Mouse (Mus musculus) heart, embryonic 14.5 days (tissue): Measurements from ENCODE around the gene Prrc2c. TPM values are rescaled to one million over a fixed set of nuclear protein-coding genes. Genes with fewer than 3 reads are reported as not detected.

ENCODE experiments used
- ATAC-seq: fragments of 200-750 bp; cut with Nextera tagmentation; 2 replicates; pipeline ENCODE4 v1.8.0; 2017; ENCODE audit warnings: low read depth, moderate TSS enrichment; ENCODE audit not compliant: insufficient number of reproducible peaks, insufficient read depth, low FRiP score
- H3K27ac ChIP-seq, 2 experiments: fragments of 200-500 bp in 1 of 2; fragments of 300-500 bp in 1 of 2; sonication (generic) in 1 of 2; replicated peaks in 1 of 2; 2 replicates each; pipeline ENCODE4 v1.5.1; 2012 to 2014; ENCODE audit warnings: low read depth in 2 of 2, low read length in 2 of 2, control low read depth in 1 of 2, mild to moderate bottlenecking in 1 of 2, mixed read lengths in 1 of 2; ENCODE audit not compliant: control insufficient read depth in 1 of 2, insufficient read depth in 1 of 2
- H3K27me3 ChIP-seq: fragments of 300-500 bp; sonication (generic); 2 replicates; pipeline ENCODE4 v1.6.1; 2014; ENCODE audit warnings: mild to moderate bottlenecking, low read length, control low read depth; ENCODE audit not compliant: control insufficient read depth, insufficient read depth
- H3K36me3 ChIP-seq: fragments of 300-500 bp; sonication (generic); 2 replicates; pipeline ENCODE4 v1.6.1; 2014; ENCODE audit warnings: mild to moderate bottlenecking, control low read depth, low read length, mixed read lengths; ENCODE audit not compliant: control insufficient read depth, insufficient read depth
- H3K4me1 ChIP-seq, 2 experiments: fragments of 200-500 bp in 1 of 2; fragments of 300-500 bp in 1 of 2; sonication (generic) in 1 of 2; 2 replicates each; pipeline ENCODE4 v1.6.1; 2012 to 2014; ENCODE audit warnings: low read length in 2 of 2, control low read depth in 1 of 2, mixed read lengths in 1 of 2; ENCODE audit not compliant: control insufficient read depth in 2 of 2, insufficient read depth in 2 of 2
- H3K4me2 ChIP-seq: fragments of 300-500 bp; sonication (generic); 2 replicates; pipeline ENCODE4 v1.6.1; 2014; ENCODE audit warnings: mild to moderate bottlenecking, low read length
- H3K4me3 ChIP-seq, 2 experiments: fragments of 200-500 bp in 1 of 2; fragments of 300-500 bp in 1 of 2; sonication (generic) in 1 of 2; 2 replicates each; pipeline ENCODE4 v1.5.1; 2012 to 2014; ENCODE audit warnings: low read length in 2 of 2, mild to moderate bottlenecking in 2 of 2, control low read depth in 1 of 2, low read depth in 1 of 2, moderate library complexity in 1 of 2; ENCODE audit not compliant: control insufficient read depth in 1 of 2, insufficient read depth in 1 of 2
- H3K9ac ChIP-seq: fragments of 300-500 bp; sonication (generic); 2 replicates; pipeline ENCODE4 v1.6.1; 2014; ENCODE audit warnings: mild to moderate bottlenecking, low read length
- H3K9me3 ChIP-seq: fragments of 300-500 bp; sonication (generic); 2 replicates; pipeline ENCODE4 v1.6.1; 2016; ENCODE audit warnings: low read length, control low read depth; ENCODE audit not compliant: control insufficient read depth
- WGBS: fragments of 180-500 bp; shearing (Covaris S2); extraction: QIAGEN DNeasy Blood & Tissue Kit; methylation state at CpG from one replicate; pipeline ENCODE4 v1.1.7; 2014; 5-methylcytosine and 5-hydroxymethylcytosine counted together
- polyA plus RNA-seq: library from polyadenylated mRNA; unstranded; fragments of >200 nt; fragmentation: Nextera tagmentation; extraction: Ambion mirVana; gene quantifications from 2 replicates; pipeline ENCODE4 v1.2.1, GENCODE M21; 2014

Gene Prrc2c
- polyA plus RNA-seq, 1 experiment from 2014 or later, result 91.7 TPM

DNA sequence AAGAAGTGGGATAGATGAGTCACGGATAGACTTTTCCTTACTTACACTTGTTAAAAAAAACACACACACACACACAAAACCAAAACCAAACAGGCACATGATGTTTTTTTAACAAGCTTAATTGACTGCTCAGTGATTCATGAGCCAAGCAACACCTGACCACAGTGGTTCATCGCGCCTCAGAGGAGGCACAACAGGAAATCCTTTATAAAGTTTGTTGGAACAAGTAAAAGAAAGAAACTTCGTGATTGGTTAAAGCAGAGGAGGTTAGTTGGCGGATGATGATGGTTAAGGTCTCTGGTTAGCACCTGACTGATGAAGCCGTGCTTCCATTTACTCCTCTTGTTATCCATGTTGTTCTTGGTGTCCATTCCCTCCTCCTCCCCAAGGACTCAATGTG lies 11.7 kb upstream of the Prrc2c start:
- Histone ChIP-seq H3K4me1 (no peaks in the 10 kb centered on the region), H3K9me3 (no peaks in the 10 kb centered on the region), H3K4me3 (no peak overlapping the region), H3K36me3 (no peaks in the 10 kb centered on the region), H3K27me3 (no peaks in the 10 kb centered on the region), H3K27ac (no peak overlapping the region), H3K9ac (no peak overlapping the region), H3K4me2 (no peak overlapping the region)
- WGBS, result 75% methylated on average over 6 of the region's 6 CpGs
- ATAC-seq, result no peak

DNA sequence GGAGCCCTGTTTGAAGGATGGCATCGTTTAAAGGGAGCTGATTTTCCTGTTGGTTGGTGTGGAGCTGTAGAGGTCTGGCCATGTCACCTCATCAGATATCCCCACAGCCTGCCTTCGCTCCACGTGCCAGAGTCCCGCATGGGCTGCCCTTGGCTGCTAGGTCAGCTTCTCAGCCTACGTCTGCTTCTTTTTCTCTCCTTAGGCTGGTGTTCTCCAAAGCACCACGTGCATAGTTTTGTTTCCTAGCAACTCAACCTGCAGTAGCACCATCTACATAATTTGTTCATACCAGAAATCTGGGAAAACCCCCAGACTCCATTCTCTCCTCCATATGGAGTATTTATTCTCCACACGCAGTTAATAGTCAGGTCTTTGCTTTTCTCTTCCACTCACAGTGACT lies 9.3 kb upstream of the Prrc2c start:
- no peak for ATAC-seq
- Histone ChIP-seq H3K4me1 (no peaks in the 10 kb centered on the region), H3K9me3 (no peaks in the 10 kb centered on the region), H3K27ac (no peak overlapping the region), H3K36me3 (no peaks in the 10 kb centered on the region), H3K4me3 (no peak overlapping the region), H3K4me2 (no peak overlapping the region), H3K27me3 (no peaks in the 10 kb centered on the region), H3K9ac (no peak overlapping the region)
- 61% methylated on average over 7 of the region's 7 CpGs for WGBS

DNA sequence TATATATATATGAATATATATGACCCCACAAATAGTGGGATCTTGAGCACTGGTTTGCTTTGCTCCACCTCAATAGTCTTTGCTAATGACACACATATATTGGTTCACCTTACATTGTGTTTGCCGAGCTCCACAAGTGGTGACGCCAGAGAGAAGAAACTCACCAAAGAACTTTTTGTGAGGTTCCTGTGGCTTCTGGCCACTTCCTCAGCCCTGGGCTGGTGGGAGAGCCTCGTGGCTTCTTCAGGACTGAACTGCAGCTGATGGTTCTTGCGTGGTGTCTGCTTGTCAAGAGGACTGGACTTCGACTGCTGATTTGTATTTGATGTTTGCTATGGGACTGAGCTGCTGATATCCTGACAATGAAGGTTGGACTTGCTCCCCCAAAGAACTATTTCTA lies 8.4 kb upstream of the Prrc2c start:
- no peak overlapping the region for H3K27ac ChIP-seq
- no peaks in the 10 kb centered on the region for H3K27me3 ChIP-seq
- H3K9me3 ChIP-seq, result no peaks in the 10 kb centered on the region
- no peak overlapping the region for H3K4me2 ChIP-seq
- WGBS, result 73% methylated on average over 5 of the region's 5 CpGs
- no peak overlapping the region for H3K4me3 ChIP-seq
- ATAC-seq, result no peak
- no peaks in the 10 kb centered on the region for H3K36me3 ChIP-seq
- no peak overlapping the region for H3K9ac ChIP-seq
- no peaks in the 10 kb centered on the region for H3K4me1 ChIP-seq

DNA sequence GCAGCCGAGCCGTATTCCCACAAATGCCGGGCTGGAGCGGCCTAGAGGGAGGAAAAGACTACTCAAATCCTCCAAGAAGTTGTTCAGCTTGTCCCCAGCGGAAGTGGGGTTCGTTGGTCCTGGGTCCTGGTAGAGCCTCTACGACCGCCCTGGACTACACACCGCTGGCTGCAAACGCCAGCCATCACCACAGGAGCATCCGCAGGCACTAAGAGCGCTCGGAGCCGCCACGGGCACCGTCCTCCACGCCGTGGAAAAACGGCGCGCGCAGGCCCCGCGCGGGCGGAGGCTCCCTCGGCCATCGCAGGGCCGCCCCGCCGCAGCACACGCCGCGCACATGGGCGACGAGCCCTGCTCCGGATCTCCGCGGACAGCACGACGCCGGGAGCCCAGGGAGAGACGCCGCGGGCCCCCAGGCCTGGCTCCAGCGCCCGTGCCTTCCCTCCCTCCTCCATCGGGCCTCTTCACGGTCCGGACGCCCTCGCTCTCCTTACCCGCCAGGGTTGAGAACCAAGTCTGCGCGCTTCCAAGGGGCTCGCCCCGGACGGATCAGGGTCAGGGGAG lies 443 bp downstream of the Prrc2c start:
- Histone ChIP-seq H3K4me3 (peak overlapping the region; percentile 85 to 99), H3K4me1 (peaks cover 2 to 21% of the 10 kb centered on the region in 2 experiments; a peak in 3 of 4 replicates), H3K27ac (peak overlapping the region; percentile 99 to 100), H3K9ac (peak overlapping the region; percentile 100), H3K9me3 (no peaks in the 10 kb centered on the region), H3K4me2 (peak overlapping the region; percentile 84), H3K36me3 (no peaks in the 10 kb centered on the region), H3K27me3 (no peaks in the 10 kb centered on the region)
- WGBS, result 0% methylated on average over 42 of the region's 58 CpGs
- peak; percentile 79 for ATAC-seq

DNA sequence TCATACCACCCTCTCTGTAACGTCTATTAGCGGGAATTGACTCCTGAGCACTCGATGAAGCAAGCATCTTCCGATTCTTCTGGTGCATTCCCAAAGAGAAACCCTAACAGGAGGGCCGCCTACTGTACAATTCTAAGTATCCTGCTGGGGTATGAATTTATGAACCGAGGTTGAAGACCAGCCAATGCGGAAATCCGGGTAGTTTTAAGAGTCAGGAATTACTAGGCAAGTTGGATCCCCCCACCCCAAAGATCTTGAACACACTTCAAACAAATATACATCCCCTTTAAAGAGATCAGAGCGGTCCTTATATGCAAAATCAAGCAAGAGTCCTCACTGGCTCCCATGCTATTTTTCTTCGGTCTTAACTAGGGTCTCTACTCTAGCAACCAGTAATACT lies 950 bp downstream of the Prrc2c start:
- Histone ChIP-seq H3K9ac (peak overlapping the region; percentile 100), H3K27me3 (no peaks in the 10 kb centered on the region), H3K27ac (peak overlapping the region; percentile 99 to 100), H3K4me2 (peak overlapping the region; percentile 84), H3K4me1 (peaks cover 2 to 21% of the 10 kb centered on the region in 2 experiments; a peak in 3 of 4 replicates), H3K9me3 (no peaks in the 10 kb centered on the region), H3K36me3 (no peaks in the 10 kb centered on the region), H3K4me3 (peak overlapping the region; percentile 85 to 99)
- under 1% methylated on average over 10 of the region's 10 CpGs for WGBS
- no peak for ATAC-seq

DNA sequence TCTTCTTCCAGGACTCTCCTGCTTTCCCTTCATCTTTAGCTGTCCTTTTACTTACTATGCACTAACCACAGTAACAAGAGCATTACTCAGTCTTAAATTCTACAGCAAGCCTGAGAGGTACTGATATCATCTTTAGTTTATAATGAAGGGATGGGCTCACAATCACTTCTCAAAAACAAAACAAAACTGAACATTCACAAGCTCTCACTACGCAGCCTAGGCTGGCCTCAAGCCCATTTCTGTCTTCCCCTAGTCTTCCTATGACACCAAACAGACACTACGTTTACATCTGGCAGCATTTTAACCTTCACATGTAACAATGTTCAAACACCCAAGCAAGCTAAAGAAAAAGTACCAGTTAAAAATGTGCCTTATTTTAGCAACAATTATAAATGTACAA lies 1.9 kb downstream of the Prrc2c start:
- ATAC-seq, result no peak
- Histone ChIP-seq H3K9ac (peak overlapping the region; percentile 100), H3K4me2 (peak overlapping the region; percentile 84), H3K36me3 (no peaks in the 10 kb centered on the region), H3K4me3 (peak overlapping the region in 1 of 2 experiments; percentile 99; a peak in 2 of 4 replicates), H3K9me3 (no peaks in the 10 kb centered on the region), H3K27ac (no peak overlapping the region), H3K4me1 (peaks cover 2 to 23% of the 10 kb centered on the region in 2 experiments; a peak in 3 of 4 replicates), H3K27me3 (no peaks in the 10 kb centered on the region)
- WGBS, result 13% methylated on average over 2 of the region's 2 CpGs

DNA sequence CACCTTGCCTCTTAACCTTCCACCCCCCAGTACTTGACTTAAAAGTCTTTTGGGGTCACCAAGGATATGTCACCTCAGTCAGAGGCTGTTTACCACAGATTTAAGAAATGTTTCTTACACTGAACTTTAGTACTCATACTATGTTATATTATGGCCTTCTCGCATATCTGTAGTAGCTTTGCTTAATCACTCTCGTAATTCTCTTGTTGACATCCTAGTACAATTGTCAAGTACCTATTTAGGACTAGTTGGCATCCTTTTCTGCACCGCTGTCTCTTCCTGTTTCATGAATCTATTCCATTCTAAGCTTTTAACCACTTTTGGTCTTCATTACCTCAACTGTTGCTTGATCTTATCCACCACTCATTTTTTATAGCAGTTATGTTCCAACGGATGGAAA lies 5.3 kb downstream of the Prrc2c start:
- H3K27ac ChIP-seq, result no peak overlapping the region
- H3K4me2 ChIP-seq, result no peak overlapping the region
- H3K36me3 ChIP-seq, result no peaks in the 10 kb centered on the region
- H3K4me1 ChIP-seq, result peaks cover 2 to 33% of the 10 kb centered on the region in 2 experiments; a peak in 3 of 4 replicates
- WGBS, result 78% methylated on average over 4 of the region's 4 CpGs
- no peaks in the 10 kb centered on the region for H3K9me3 ChIP-seq
- no peaks in the 10 kb centered on the region for H3K27me3 ChIP-seq
- no peak overlapping the region for H3K9ac ChIP-seq
- ATAC-seq, result no peak
- no peak overlapping the region for H3K4me3 ChIP-seq

DNA sequence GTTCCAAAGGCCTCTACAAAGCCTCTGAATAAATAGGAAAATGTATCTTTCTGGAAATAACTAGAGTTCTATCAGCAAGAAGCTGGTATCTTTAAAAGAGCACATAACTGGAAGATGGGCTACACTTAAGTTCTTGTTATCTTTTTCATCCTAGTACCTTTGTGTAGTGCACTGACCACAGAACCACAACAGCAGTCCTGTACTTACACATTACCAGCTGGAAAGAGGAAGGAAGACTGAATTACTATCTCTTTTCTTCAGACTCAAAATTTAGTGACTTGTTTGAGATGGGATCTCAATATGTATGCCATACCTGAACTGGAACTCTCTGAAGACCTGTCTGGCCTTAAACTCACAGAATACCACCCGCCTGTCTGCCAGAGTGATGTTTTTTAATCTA lies 6.1 kb downstream of the Prrc2c start:
- no peaks in the 10 kb centered on the region for H3K9me3 ChIP-seq
- no peak overlapping the region for H3K4me3 ChIP-seq
- no peak overlapping the region for H3K9ac ChIP-seq
- H3K36me3 ChIP-seq, result no peaks in the 10 kb centered on the region
- ATAC-seq, result no peak
- H3K4me1 ChIP-seq, result peaks cover 2 to 34% of the 10 kb centered on the region in 2 experiments; a peak in 3 of 4 replicates
- no peak overlapping the region for H3K27ac ChIP-seq
- WGBS, result 72% methylated on average over 1 of the region's 1 CpGs
- H3K27me3 ChIP-seq, result no peaks in the 10 kb centered on the region
- H3K4me2 ChIP-seq, result no peak overlapping the region
